Mouse (Mus musculus) right cerebral cortex, adult 2 months (tissue): Measurements from ENCODE around the gene Fdx1.

Experiments used
- DNase-seq, 2 experiments: peaks; one replicate each; pipeline ENCODE4 v3.0.0; 2021 to 2022; ENCODE audit warnings: low spot score in 2 of 2

Fdx1 gene

GRCm38 (mm10) chr9:51962975-51963701, at the start of gene Fdx1:
Gene Fdx1, minus strand, starts transcription at chr9:51963556.
- DNase-seq, result peak; percentile 61 to 64

GRCm38 (mm10) chr9:52012781-52013436, 49.6 kb upstream of the Fdx1 start:
- no peak for DNase-seq

- peak in 1 of 2 experiments; percentile 13 for DNase-seq
These were observed 49.0 kb upstream of the Fdx1 start for GRCm38 (mm10) chr9:52012311-52012710.

- DNase-seq, result no peak
These were observed 45.2 kb upstream of the Fdx1 start for GRCm38 (mm10) chr9:52008511-52008910.

DNA sequence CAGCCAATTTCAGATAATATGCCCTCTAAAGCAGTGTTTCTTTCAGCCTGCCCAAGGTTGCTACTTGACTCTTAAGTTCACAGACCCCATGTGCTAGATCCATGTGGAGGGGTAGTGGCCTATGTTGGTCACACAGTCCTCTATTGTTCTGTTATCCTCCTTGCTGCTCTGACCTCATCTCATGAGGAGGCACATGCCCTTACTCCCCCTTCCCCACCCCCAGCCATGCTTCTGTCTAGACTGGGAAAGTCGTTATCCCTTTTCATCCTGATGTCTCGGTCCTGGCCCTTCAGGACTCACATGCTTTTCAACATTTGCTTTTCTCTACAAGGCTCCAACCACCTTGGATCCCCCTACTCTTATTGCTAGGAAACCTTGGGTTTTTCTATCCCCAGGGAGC, 44.0 kb upstream of the Fdx1 start:
- DNase-seq, result no peak

DNA sequence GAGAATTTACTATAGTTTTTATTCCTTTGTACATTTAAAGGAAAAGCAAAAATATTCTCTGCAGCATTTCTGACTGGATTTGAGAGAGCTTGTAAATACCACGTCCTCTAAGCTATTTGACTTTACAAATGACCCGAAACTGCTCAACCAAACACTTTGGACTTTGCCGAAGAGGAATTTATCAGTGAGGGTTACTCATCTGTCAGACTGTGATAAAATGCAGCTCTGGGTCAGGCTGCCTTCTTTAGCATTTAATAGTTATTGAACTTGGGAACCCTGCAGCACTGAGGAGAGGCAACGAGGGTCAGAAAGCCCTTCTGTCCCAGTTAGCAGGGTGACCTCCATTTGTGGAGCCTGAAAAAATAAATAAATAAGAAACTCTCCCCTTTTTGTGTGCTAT, 40.1 kb upstream of the Fdx1 start:
- DNase-seq, result no peak

DNA sequence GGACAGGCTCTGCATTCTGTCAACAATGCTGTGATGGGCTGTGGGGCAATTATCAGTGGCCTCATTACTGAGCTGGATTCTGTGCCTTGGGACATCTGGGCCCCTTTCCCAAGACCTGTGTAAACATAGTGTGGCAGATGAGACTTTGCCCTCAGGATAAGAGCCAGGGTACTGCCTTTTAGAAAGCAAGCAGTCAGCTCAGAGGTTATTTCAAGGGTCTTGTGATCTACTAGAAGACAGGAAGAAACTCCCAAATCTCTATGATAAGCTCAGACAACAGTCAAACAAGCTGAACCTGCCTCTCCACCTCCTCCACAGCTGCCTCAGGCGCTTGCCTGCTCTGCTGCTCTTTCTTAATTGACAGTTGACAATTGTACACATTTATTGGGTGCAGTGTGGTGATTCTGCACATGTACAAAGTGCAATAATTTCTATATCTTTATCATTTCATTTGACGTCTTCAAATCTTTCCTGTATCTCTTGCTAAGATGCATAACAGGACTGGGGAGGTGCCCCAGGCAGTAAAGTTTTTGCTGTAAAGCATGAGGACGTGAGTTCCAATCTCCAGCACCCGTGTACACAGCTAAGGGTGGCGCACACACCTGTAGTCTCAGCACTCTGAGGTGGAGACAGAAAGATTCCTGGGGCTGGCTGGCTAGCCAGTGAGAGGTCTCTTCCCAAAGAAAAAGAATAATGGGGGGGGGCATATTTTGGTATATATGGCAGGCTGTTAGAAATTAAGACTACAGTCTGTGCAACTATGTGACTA, 32.2 kb upstream of the Fdx1 start:
- no peak for DNase-seq

DNA sequence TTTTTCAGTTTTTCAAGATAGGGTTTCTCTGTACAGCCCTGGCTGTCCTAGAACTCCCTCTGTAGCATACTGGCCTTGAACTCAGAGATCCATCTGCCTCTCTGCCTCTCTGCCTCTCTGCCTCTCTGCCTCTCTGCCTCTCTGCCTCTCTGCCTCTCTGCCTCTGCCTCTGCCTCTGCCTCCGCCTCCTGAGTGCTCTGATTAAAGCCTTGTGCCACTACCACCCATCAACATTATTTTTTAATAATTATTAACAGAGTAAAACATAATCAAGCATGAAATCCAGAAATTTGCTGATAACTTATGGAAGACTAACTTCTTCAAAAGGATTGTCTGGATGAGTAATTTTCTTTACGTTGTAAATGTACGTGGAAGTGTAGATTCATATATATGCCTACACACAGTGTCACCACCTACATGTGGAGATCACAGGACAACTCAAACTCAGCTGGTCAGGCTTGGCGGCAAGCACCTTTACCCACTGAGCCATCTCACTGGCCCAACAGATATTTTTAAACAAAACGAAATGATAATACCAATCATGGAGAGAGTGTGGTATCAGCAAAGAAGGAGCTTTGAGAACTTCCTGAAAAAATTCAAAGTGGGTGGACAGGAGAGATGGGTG, 31.4 kb upstream of the Fdx1 start:
- no peak for DNase-seq

GRCm38 (mm10) chr9:51993486-51994275, 30.3 kb upstream of the Fdx1 start:
- no peak for DNase-seq

DNA sequence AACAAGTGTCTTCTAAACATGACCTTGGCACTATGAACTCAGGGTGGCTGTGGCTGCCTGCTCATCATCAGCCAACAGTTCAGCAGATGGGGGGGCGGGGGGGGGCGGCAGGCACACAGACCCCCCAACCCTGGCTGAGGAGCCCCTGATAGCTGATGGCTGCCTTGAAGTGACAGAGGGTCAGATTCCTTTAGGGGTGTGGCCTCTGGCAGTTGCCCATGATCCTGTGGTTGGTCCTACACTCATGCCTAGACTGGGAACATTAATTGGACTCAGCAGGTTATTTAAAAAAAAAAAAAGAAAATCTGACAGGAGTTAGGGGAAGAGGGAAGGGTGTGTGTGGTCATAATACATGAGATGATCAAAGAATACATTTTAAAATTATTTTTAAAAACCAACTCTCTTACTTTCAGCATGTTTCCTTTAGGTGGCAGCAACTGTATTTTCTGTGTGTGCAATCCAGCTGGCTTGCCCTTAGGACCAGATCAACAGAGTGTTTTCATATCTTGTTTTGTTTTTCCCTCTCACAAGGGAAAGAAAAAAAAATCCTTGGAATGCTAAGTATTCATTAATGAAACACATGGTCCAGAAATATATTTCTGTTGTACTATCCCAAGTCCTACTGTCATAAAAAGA, 28.0 kb upstream of the Fdx1 start:
- DNase-seq, result no peak

GRCm38 (mm10) chr9:51990828-51991227, 27.5 kb upstream of the Fdx1 start:
- DNase-seq, result peak in 1 of 2 experiments; percentile 7

- peak; percentile 74 to 77 for DNase-seq
These were observed 22.2 kb upstream of the Fdx1 start for GRCm38 (mm10) chr9:51985493-51986099.

GRCm38 (mm10) chr9:51981131-51981530, 17.8 kb upstream of the Fdx1 start:
- DNase-seq, result no peak

DNA sequence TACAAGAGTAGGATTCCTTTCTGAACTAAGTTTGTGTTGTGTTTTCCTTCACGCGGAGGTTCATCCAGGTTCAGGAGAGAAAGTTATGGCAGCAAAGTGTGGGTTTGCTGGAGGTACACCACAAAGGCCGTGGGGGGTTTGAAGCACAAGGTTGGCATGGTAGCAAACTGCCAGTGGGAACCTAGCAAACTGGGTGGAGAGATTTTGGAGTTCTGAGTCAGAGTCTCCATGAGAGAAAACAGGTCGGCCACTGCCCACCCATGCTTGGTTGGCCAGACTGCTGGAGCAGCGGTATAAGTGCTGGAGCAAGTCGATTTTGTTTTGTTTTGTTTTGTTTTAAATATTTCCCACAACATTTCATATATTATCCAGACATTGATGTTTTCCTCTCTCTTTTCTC, 15.9 kb upstream of the Fdx1 start:
- no peak for DNase-seq

DNA sequence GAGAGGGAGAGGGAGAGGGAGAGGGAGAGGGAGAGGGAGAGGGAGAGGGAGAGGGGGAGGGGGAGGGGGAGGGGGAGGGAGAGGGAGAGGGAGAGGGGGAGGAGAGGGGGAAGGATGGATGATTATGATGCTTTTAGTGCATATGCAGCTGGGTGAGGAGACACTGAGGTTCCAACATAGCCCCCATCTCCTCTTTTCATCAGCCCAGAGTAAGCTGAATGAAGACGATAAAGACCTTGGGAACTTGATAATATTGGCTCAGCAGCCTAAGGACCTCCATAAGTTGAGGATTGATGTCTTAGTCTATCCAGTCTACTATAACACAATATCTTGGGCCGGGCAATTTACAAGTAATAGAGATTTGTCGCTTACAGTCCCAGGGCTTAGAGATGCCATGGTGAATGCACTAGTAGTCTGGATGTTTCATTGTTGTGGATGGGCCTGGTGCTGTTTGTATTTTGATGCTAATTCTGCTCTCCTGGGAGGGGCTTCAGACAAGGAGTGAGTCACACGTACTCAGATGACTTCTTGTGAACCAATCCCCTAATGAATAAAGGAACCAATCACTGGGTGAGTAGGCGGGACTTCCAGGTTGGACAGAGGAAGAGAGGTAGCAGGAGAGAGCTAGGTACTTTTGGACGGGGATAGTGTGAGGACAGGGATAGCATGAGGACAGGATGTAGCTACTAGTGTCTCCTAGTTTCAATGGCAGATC, 15.3 kb upstream of the Fdx1 start:
- DNase-seq, result no peak

GRCm38 (mm10) chr9:51977439-51978000, 14.2 kb upstream of the Fdx1 start:
- peak; percentile 91 to 95 for DNase-seq

GRCm38 (mm10) chr9:51974871-51975270, 11.5 kb upstream of the Fdx1 start:
- DNase-seq, result no peak

DNA sequence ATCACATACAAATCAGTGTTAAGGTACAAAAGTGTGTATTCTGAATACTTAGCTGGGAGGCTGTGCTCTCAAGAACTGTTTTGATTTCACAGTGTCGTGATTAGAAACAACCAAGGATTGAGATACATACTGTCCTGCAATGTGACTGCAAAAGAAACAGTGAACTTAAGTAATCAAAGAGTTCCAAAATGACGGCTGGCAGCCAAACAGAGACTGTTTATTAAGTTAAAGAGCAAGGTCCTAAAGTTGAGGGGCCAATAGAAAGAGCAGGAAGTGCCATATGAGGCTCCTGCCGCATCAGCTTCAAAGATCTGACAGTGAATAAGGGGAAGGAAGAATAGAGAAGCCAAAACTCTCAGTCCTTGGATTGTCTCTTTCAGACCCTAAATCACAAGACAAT, 10.5 kb upstream of the Fdx1 start:
- DNase-seq, result no peak

DNA sequence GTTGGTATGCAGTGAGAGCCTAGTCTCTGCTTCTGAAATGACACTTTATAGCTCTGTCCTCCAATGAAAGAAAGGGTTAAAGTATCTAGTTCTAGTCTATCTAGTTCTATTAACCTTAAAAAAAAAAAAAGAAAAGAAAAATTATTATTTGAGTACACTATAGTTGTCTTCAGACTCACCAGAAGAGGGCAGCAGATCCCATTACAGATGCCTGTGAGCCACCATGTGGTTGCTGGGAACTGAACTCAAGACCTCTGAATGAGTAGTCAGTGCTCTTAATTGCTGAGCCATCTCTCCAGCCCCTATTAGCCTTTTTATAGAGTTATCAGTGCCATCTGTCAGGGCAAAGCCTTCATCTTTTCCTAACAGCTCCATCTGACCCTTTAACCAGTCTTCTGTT, 3.0 kb upstream of the Fdx1 start:
- no peak for DNase-seq

DNA sequence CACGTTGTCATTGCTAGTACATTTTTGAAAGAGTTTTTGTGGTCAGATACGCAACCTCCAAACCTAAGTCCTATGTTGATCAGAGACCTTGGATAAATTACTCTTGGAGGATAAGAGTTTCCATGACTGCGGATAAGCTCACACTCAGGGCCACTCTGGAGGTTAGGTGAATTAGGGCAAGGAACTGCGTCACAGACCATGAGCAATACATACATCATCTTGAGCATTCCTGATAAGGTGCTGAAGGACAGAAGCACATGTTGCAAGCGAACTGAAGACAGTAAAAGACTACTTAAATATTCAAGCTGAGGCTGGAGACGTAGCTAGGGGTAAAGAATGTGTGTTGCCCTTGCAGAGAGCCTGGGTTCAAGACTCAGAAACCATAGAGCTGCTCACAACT, 754 bp upstream of the Fdx1 start:
- DNase-seq, result no peak
